Mouse (Mus musculus): Measurements from ENCODE around the gene G0s2. TPM values are rescaled to one million over a fixed set of nuclear protein-coding genes. Genes with fewer than 3 reads are reported as not detected.

The G0s2 gene
- polyA plus RNA-seq, 2 experiments, result 54.9 to 71.8 TPM

- Histone ChIP-seq H3K4me2 (ENCODE audit: low read depth) (no peak overlapping the region), H3K36me3 (replicated peaks; ENCODE audit: control insufficient read depth, insufficient read depth, low read depth) (no peaks in the 10 kb centered on the region), H3K9ac (replicated peaks) (no peak overlapping the region), H3K4me1 (replicated peaks; ENCODE audit: control insufficient read depth in 2 of 2, insufficient read depth in 2 of 2, low read length in 1 of 2) (no peaks in the 10 kb centered on the region; a peak in 1 of 4 replicates), H3K27ac (no peak overlapping the region), H3K27me3 (ENCODE audit: control insufficient read depth, insufficient read depth, low read length) (no peaks in the 10 kb centered on the region), H3K4me3 (ENCODE audit: insufficient read depth in 1 of 2, low read depth in 2 of 2, low read length in 2 of 2) (no peak overlapping the region), H3K9me3 (ENCODE audit: control insufficient read depth, low read length) (no peaks in the 10 kb centered on the region)
- DNase-seq (ENCODE audit: low read depth in 3 of 3, low spot score in 3 of 3) (no peak), ATAC-seq (ENCODE audit: insufficient read depth) (no peak)
- WGBS (ENCODE audit: insufficient replicate concordance), result 47% methylated on average over 7 of the region's 7 CpGs
- TF ChIP-seq EP300 (IDR thresholded peaks at IDR 0.05; ENCODE audit: low read depth) (no peak), CTCF (IDR thresholded peaks at IDR 0.05; ENCODE audit: low read depth) (no peak)
Measured at GRCm38 (mm10) chr1:193305386-193305785, 32.4 kb upstream of the G0s2 start.

GRCm38 (mm10) chr1:193303096-193303495 lies 30.1 kb upstream of the G0s2 start:
- WGBS (ENCODE audit: insufficient replicate concordance), result 26% methylated on average over 2 of the region's 2 CpGs
- no peak for ATAC-seq (ENCODE audit: insufficient read depth)
- Histone ChIP-seq H3K9me3 (ENCODE audit: control insufficient read depth, low read length) (no peaks in the 10 kb centered on the region), H3K9ac (replicated peaks) (no peak overlapping the region), H3K4me2 (ENCODE audit: low read depth) (no peak overlapping the region), H3K4me3 (ENCODE audit: insufficient read depth in 1 of 2, low read depth in 2 of 2, low read length in 2 of 2) (no peak overlapping the region), H3K4me1 (replicated peaks; ENCODE audit: control insufficient read depth in 2 of 2, insufficient read depth in 2 of 2, low read length in 1 of 2) (no peaks in the 10 kb centered on the region), H3K36me3 (replicated peaks; ENCODE audit: control insufficient read depth, insufficient read depth, low read depth) (no peaks in the 10 kb centered on the region), H3K27ac (no peak overlapping the region), H3K27me3 (ENCODE audit: control insufficient read depth, insufficient read depth, low read length) (no peaks in the 10 kb centered on the region)
- no peak for TF ChIP-seq EP300 (IDR thresholded peaks at IDR 0.05; ENCODE audit: low read depth)
- DNase-seq (ENCODE audit: low read depth in 3 of 3, low spot score in 3 of 3), result no peak

GRCm38 (mm10) chr1:193302093-193302405 lies 29.0 kb upstream of the G0s2 start:
- Histone ChIP-seq H3K27ac (no peak overlapping the region), H3K36me3 (replicated peaks; ENCODE audit: control insufficient read depth, insufficient read depth, low read depth) (no peaks in the 10 kb centered on the region), H3K4me3 (ENCODE audit: insufficient read depth in 1 of 2, low read depth in 2 of 2, low read length in 2 of 2) (no peak overlapping the region), H3K9me3 (ENCODE audit: control insufficient read depth, low read length) (no peaks in the 10 kb centered on the region), H3K4me2 (ENCODE audit: low read depth) (no peak overlapping the region), H3K4me1 (replicated peaks; ENCODE audit: control insufficient read depth in 2 of 2, insufficient read depth in 2 of 2, low read length in 1 of 2) (no peaks in the 10 kb centered on the region), H3K9ac (replicated peaks) (no peak overlapping the region), H3K27me3 (ENCODE audit: control insufficient read depth, insufficient read depth, low read length) (no peaks in the 10 kb centered on the region)
- ATAC-seq (ENCODE audit: insufficient read depth), result peak; percentile 14; the same call in 1 of the 2 replicates
- no peak for DNase-seq (ENCODE audit: low read depth in 3 of 3, low spot score in 3 of 3)
- 44% methylated on average over 8 of the region's 8 CpGs for whole genome bisulfite sequencing (ENCODE audit: insufficient replicate concordance)
- TF ChIP-seq CTCF (IDR thresholded peaks at IDR 0.05; ENCODE audit: low read depth) (no peak), EP300 (IDR thresholded peaks at IDR 0.05; ENCODE audit: low read depth) (no peak)

- 41% methylated on average over 6 of the region's 6 CpGs for WGBS (ENCODE audit: insufficient replicate concordance)
- no peak for DNase-seq (ENCODE audit: low read depth in 3 of 3, low spot score in 3 of 3)
- H3K9me3 ChIP-seq (ENCODE audit: control insufficient read depth, low read length), result no peaks in the 10 kb centered on the region
- H3K4me1 ChIP-seq (replicated peaks; ENCODE audit: control insufficient read depth in 2 of 2, insufficient read depth in 2 of 2, low read length in 1 of 2), result no peaks in the 10 kb centered on the region
- H3K27me3 ChIP-seq (ENCODE audit: control insufficient read depth, insufficient read depth, low read length), result no peaks in the 10 kb centered on the region
- H3K4me3 ChIP-seq (ENCODE audit: insufficient read depth in 1 of 2, low read depth in 2 of 2, low read length in 2 of 2), result no peak overlapping the region
- no peak overlapping the region for H3K4me2 ChIP-seq (ENCODE audit: low read depth)
- no peak for TF ChIP-seq EP300 (IDR thresholded peaks at IDR 0.05; ENCODE audit: low read depth)
- TF ChIP-seq CTCF (IDR thresholded peaks at IDR 0.05; ENCODE audit: low read depth), result no peak
- no peak overlapping the region for H3K27ac ChIP-seq
- ATAC-seq (ENCODE audit: insufficient read depth), result no peak
- no peaks in the 10 kb centered on the region for H3K36me3 ChIP-seq (replicated peaks; ENCODE audit: control insufficient read depth, insufficient read depth, low read depth)
- no peak overlapping the region for H3K9ac ChIP-seq (replicated peaks)
Measured at GRCm38 (mm10) chr1:193301216-193302092, 28.4 kb upstream of the G0s2 start.

- Histone ChIP-seq H3K9ac (replicated peaks) (no peak overlapping the region), H3K27me3 (ENCODE audit: control insufficient read depth, insufficient read depth, low read length) (no peaks in the 10 kb centered on the region), H3K36me3 (replicated peaks; ENCODE audit: control insufficient read depth, insufficient read depth, low read depth) (no peaks in the 10 kb centered on the region), H3K4me1 (replicated peaks; ENCODE audit: control insufficient read depth in 2 of 2, insufficient read depth in 2 of 2, low read length in 1 of 2) (no peaks in the 10 kb centered on the region), H3K4me3 (ENCODE audit: insufficient read depth in 1 of 2, low read depth in 2 of 2, low read length in 2 of 2) (no peak overlapping the region), H3K27ac (no peak overlapping the region), H3K4me2 (ENCODE audit: low read depth) (no peak overlapping the region), H3K9me3 (ENCODE audit: control insufficient read depth, low read length) (no peaks in the 10 kb centered on the region)
- TF ChIP-seq CTCF (IDR thresholded peaks at IDR 0.05; ENCODE audit: low read depth) (no peak), EP300 (IDR thresholded peaks at IDR 0.05; ENCODE audit: low read depth) (no peak)
- no peak for DNase-seq (ENCODE audit: low read depth in 3 of 3, low spot score in 3 of 3)
- WGBS (ENCODE audit: insufficient replicate concordance), result 26% methylated on average over 1 of the region's 1 CpGs
- ATAC-seq (ENCODE audit: insufficient read depth), result no peak
Measured at GRCm38 (mm10) chr1:193299995-193300394, 27.0 kb upstream of the G0s2 start.

Measured in liver, embryonic 14.5 days (tissue).